ENCODE assay signal across 23 mouse cellular contexts in the genomic region with DNA sequence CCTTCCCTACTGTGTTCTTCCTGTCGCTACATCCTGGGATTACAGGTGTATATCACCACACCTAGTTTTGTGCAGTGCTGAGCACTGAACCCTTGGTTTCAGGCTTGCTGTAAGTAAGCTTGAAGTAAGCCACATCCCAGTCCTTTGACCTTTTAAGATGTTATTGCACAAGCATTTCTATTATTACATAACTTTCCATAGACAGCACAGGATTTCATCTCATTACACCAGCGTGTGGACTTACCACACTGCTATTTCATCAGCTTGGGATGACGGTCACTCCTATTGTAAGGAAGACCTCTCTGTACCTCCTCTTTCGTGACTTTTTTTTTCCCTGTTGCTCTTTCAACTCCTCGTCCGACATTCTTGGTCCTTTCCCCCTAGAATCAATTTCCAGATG.
"Had no signal": no experiment of that assay in that cellular context is flagged by ENCODE, and none has a peak within 500 bp of the region (broad histone marks: within the 10 kb centered on the region; RNA-seq: fewer than 3 reads in every experiment).

No protein-coding gene starts in this region.

- H3K27ac ChIP-seq: kidney, embryonic 15.5 days; layer of hippocampus, adult 2 months; limb, embryonic 10.5 days; limb, embryonic 13.5 days; liver, embryonic 14.5 days; midbrain, embryonic 10.5 days; midbrain, embryonic 15.5 days; neural tube, embryonic 13.5 days; stomach, embryonic 15.5 days had no signal

- DNase-seq: kidney, adult 11 months; kidney, adult 8-10 months; kidney, postnatal 10 days; layer of hippocampus, adult 9-11 months; liver; liver, postnatal 0 days; lung, embryonic 14.5 days; lung, postnatal 36 days; retina, postnatal 1 day; right cerebral cortex, postnatal 25 days; spleen, adult 18-20 months; thymus, postnatal 25 days had no signal

- H3K36me3 ChIP-seq: kidney, embryonic 15.5 days; limb, embryonic 10.5 days; limb, embryonic 13.5 days; midbrain, embryonic 10.5 days; midbrain, embryonic 15.5 days; neural tube, embryonic 13.5 days; stomach, embryonic 15.5 days had no signal

- H3K4me1 ChIP-seq: kidney, embryonic 15.5 days; limb, embryonic 10.5 days; limb, embryonic 13.5 days; megakaryocyte, embryonic 14.5 days; stomach, embryonic 15.5 days had no signal

- H3K9me3 ChIP-seq: kidney, embryonic 15.5 days; limb, embryonic 10.5 days; limb, embryonic 13.5 days; midbrain, embryonic 10.5 days; midbrain, embryonic 15.5 days; neural tube, embryonic 13.5 days; stomach, embryonic 15.5 days had no signal

- ATAC-seq: liver, postnatal 0 days; lung, postnatal 0 days; midbrain, embryonic 15.5 days had no signal

- H3K9ac ChIP-seq: kidney, embryonic 15.5 days; limb, embryonic 13.5 days; liver, embryonic 14.5 days; liver, postnatal 0 days; lung, embryonic 14.5 days; midbrain, embryonic 15.5 days; neural tube, embryonic 13.5 days; stomach, embryonic 15.5 days had no signal

- H3K27me3 ChIP-seq: kidney, embryonic 15.5 days; limb, embryonic 13.5 days; megakaryocyte, embryonic 14.5 days; midbrain, embryonic 15.5 days; neural tube, embryonic 13.5 days; stomach, embryonic 15.5 days had no signal

- H3K4me2 ChIP-seq: kidney, embryonic 15.5 days; limb, embryonic 13.5 days; lung, embryonic 14.5 days; midbrain, embryonic 15.5 days; neural tube, embryonic 13.5 days; stomach, embryonic 15.5 days had no signal

- H3K4me3 ChIP-seq: kidney, embryonic 15.5 days; layer of hippocampus, adult 2 months; limb, embryonic 10.5 days; limb, embryonic 13.5 days; megakaryocyte, embryonic 14.5 days; midbrain, embryonic 10.5 days; midbrain, embryonic 15.5 days; neural tube, embryonic 13.5 days; stomach, embryonic 15.5 days had no signal
